Mouse (Mus musculus): ENCODE results near the gene Phf21a. TPM values are rescaled to one million over a fixed set of nuclear protein-coding genes. Genes with fewer than 3 reads are reported as not detected.

Gene Phf21a
- total RNA-seq (2021), result 10 to 100 TPM; 38.1 to 41.5 TPM

DNA sequence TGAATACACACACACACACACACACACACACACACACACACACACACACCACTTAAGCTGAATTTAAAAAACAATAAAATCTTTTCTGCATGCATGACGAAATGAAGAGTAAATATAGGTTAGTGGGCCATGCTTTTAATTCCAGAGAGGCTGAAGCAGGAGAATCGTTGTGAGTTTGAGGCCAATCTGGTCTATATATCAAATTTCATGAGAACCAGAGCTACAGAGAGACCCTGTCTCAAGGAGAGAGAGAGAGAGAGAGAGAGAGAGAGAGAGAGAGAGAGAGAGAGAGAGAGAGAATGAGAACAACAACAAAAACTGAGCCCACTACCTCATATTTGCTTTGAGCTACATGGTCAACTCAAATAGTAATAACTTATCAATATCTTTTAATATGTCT is at the start of gene Phf21a:
TSS of gene Phf21a (plus strand) at position 301 of the 400 bp plus-strand sequence.
- no peak for DNase-seq

GRCm38 (mm10) chr2:92043285-92043684 is 49.6 kb upstream of the Phf21a start:
- DNase-seq, result no peak

DNA sequence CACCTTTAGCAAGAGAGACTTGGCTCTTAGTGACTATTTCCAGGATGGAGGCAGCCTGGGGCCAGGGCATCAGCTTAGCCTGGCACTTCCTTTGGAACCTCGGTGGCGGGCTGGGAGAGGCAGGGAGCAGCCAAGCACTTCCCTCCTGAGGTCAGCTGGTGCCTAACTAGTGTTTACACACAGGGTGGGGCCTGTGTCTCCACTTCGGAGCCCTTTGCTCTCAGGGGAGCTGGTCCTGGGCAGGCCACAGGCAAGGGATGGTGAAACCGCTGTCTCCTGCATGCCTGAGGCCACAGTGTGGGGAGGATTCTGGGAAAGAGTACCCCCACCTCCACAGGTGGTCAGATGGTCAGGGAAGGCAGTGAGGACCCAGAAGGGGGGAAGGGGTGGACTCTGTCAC is 45.3 kb upstream of the Phf21a start:
- DNase-seq, result no peak

- no peak for DNase-seq
Measured at GRCm38 (mm10) chr2:92048034-92048690, 44.8 kb upstream of the Phf21a start.

DNA sequence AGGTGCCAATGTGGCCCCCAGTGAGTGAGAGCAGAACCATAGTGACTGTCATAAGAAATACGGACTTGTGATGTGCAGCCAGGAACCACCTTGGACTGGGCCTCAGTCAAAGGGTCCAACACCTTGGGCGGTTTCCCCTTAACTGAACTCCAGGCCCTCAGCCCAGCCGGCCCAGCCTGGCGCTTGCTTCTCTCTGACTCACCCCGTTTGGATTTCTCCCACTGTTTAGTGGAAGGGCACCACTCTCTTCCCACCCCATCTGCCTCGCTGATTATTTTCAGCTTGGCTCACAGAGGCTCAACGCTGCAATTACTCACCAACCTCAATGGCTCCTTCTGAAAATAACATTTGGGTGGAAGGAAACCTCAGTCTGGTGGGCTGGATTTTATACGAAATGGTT is 40.7 kb upstream of the Phf21a start:
- DNase-seq, result no peak

DNA sequence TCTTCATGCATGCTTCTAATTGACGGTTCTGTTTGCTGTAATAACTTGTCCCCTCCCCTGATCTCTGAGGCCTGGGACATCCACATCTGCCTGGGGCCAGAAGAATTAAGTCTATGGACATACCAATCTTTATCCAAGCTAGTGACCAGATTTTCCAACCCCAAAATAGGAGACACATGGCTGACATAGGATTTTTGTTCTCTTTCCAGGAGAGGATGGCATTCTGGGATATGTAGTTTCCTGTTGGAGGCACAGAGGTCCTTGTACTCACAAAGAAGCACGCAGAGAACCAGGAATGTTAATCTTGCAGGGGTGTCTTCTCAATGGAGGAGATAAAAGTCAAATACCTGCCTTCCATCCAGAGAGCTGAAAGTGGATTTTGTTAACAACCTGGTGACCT is 40.2 kb upstream of the Phf21a start:
- no peak for DNase-seq

- peak; percentile 93 for DNase-seq
Measured at GRCm38 (mm10) chr2:92055101-92055813, 37.7 kb upstream of the Phf21a start.

GRCm38 (mm10) chr2:92055831-92056236 is 37.1 kb upstream of the Phf21a start:
- DNase-seq, result peak; percentile 77

DNA sequence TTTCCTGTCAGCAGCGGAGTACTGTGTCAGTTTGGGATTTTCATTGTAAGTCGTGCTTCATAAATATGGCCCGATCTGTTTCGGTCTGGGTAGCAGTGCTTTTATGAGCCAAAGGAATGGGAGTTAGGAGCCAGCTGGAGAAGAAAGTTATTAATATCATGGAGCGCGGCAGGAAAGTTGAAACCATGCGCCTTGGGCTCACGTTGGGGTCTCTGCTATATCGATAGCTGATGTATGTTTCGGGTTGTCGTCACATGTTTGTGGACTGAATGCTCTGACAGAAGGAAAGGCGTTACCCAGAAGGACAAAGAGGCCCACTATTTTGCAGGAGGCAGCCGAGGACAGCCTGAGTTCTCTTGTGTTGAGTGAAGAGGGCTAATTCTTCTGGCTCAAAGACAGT is 36.2 kb upstream of the Phf21a start:
- DNase-seq, result no peak

DNA sequence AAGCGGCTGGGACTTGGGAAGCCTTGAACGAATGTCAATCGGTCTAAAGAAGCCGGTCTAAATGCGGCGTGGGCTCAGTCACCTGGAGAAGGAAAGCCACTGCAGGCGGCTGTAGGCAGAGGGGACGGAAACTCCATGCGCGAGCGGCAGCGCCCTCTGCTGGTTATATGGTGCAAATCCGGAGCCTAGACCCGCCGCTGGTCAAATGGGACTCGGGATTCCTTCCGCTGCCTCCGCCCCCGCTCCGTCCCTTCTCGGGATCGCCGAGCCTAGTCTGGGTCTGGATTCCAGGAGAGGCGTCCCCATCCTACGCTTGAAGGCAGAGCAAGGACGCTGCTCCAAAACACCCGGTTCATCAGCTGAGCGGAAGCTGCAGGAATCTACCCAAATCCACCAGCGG is 34.4 kb upstream of the Phf21a start:
- peak; percentile 97 for DNase-seq

GRCm38 (mm10) chr2:92058936-92059335 is 34.0 kb upstream of the Phf21a start:
- no peak for DNase-seq

DNA sequence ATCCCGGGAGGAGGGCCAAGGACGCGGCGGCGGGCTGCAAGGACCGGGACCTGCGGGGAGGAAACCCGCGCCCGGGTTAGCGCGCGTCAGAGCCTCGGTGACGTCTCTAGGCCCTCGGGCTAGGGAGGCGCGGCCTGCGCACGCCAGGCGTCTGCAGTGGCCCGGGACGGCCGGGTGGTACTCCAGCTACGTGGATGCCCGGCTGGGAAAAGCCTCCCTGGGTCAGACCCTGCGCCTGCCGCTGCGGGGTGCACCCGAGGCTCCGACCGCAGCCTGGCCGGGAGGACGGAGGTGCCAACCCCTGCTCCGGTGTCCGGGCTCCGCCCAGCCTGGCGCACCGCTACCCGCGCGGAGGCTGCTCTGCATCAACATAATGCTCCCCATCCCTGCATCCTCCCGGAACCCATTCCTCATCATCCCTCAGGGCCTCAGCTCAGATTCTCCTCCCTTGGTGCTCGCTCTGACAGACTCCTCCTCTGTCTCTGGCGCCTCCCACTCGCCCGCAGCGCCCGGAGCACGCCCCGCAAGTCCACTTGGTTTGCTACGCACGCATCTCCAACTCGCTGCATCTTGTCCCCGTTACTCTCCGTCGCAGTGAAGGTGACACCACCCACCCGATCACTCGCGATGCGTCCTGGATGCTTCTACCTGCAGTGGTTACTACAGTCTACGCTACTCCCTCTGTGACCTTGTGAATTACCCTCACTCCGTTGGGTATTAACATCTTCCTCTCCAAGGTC is 33.3 kb upstream of the Phf21a start:
- peak; percentile 76 for DNase-seq

DNA sequence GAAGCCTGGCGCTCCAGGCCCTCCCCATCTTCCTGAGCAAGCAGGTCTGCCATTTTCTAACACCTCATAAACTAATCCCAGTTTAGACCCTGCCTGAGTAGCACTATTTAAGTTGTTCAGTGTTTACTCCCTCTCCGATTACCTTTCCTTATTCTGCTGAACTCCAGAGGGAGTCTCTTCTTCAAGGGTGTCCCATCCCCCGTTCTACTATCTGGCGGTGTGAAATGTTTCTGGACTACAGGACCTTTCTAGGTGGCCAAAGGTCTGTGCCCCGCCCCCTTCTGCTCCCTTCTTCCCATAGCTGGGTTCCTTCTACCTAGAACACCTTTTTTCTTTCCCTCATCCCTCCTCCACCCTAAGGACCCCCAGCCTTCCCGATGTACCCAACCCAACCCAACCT is 32.6 kb upstream of the Phf21a start:
- DNase-seq, result no peak

DNA sequence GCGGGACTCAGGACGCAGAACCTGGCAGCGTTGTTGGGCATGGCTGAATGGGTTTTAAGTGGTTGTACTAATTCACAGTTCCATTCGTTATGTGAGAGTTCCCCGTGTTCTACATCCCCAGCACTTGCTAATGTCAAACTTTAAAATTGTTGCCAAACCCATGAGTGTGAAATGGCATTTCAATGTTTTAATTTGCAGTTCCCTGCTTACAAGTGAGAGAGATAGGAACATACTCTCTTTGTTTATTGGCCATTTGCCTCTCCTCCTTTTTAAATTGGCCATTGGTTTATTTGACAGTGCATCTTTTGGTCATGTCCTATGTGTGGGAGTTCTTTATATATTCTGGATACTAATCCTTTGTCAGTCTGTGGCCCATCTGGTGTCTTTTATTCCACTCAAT is 31.6 kb upstream of the Phf21a start:
- no peak for DNase-seq

DNA sequence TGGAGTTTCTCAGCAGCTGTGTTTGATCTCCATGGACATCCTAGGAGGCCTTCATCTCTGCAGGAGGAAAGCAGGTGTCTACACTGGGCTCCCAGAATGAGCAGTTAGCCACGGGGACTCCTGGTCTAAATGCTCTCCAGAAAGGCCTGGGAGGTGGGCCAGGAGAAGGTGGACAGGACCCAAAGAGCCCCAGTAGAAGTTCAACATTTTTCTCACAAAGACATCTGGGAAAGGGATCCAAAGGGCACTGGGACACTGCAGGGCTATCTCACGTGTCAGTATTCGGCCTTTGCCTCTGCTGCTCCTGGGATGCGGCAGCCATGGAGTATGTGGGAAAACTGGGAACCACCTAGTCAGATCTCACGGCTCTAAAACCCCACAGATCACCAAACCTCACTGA is 29.8 kb upstream of the Phf21a start:
- no peak for DNase-seq

- no peak for DNase-seq
Measured at GRCm38 (mm10) chr2:92065269-92065888, 27.5 kb upstream of the Phf21a start.

GRCm38 (mm10) chr2:92065938-92066337 is 27.0 kb upstream of the Phf21a start:
- no peak for DNase-seq

DNA sequence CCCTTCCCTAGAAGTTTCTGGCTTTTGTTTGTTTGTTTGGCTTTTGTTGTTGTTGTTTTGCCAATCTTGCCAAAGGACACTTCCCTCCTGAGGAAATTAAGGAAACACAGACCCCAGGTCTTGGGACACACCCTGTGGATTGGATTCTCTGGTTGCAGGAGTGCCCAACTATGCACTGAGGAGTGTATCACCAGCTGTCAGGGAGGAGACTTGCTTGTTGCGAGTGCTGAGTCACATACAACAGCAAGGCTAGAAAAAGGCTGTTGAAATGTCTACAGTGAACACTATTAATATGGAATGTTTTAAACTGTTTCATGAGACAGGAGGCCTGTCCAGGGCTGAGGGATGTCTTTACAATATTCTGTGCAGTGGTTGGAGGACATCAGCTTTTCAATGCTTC is 26.0 kb upstream of the Phf21a start:
- no peak for DNase-seq

DNA sequence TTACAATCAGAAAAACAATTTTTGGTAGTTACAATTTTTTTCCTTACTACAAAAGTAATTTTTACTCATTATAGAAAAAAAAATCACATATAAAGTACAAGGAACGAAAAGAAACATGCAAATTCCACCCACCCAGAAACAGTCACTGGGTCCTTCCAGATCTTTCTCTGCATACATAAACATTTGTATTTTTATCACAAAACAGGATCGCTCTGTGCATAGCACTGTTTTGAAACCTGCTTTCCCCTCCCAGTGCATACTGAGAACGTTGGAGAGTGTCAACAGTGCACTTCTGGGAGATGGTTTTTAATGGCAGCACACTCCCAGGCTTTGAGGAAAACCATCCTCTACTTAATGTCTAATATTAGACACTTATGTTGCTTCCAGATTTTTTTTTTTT is 25.3 kb upstream of the Phf21a start:
- DNase-seq, result no peak

DNA sequence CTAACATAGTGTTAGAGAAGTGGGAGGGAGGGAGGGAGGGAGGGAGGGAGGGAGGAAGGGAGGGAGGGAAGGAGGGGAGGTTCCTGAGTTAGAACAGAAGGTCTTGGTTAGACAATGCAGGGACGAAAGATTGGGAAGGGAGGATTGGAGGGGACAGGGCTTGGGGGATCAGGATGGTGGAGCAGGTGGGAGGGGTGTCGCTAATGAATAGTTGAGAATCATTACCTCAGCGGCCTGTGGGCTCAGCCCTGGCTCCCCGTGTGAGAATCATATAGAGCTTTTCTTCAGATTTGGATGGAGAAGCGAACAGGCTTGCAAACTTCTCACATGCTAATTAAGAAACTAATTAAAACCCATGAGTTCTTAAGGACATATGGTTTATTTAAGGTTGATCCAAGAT is 23.3 kb upstream of the Phf21a start:
- no peak for DNase-seq

- DNase-seq, result no peak
Measured at GRCm38 (mm10) chr2:92071143-92071542, 21.8 kb upstream of the Phf21a start.

DNA sequence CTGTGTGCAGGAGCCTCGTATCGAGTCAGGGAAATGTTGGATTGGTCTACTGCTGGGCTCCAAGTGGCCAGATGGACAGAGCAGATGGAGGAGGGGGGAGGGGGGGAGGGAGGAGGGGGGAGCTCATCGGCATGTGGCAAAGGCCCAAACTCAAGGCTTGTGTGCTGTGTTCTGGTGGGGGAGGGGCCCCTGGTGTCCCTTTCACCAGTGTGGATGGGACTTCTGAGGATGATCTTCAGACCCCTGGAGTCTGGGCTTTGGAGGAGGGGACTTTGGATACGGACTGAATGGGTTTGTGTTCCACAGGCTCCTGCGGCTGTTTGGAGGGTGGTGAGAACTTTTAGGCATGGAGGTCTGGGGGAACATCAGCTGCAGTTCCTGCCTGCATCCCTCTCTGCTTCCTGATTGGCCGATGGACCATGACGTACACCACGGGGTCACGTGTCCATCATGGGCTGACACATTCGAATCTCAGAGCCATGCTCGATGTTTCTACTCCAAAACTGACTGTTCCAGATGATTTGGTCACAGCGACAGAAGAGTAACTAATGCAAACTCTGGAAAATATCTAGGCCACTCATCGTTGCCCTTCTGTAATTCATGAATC is 16.7 kb upstream of the Phf21a start:
- DNase-seq, result no peak

DNA sequence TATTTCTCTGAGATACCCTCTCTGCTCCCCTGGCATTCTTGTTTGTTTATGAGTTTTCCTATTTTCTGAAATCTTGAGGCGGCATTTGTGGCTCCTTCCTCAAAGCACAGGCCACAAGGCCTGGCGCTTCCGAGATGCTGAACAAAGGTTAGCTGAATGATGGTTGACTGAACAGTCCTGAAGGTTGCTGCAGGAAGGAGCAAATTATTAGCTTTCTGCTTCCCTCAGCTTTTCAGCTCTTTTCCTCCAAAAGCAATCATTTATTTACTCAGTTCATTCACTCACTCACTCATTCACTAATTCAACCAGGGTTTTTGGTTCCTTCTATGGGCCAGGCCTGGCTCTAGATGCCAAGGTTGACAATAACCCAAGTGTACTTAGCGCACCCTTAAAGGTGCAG is 10.7 kb upstream of the Phf21a start:
- DNase-seq, result no peak
